Mouse (Mus musculus): Measurements from ENCODE around the gene Lrrc10b. TPM values are rescaled to one million over a fixed set of nuclear protein-coding genes. Genes with fewer than 3 reads are reported as not detected.

Gene Lrrc10b
- polyA plus RNA-seq, 1 experiment from 2014 or later, result 1.1 TPM

- 21% methylated on average over 4 of the region's 4 CpGs for WGBS
- ATAC-seq (replicated peaks), result no peak
Observed at GRCm38 (mm10) chr19:10464427-10464826, 7.2 kb upstream of the Lrrc10b start.

DNA sequence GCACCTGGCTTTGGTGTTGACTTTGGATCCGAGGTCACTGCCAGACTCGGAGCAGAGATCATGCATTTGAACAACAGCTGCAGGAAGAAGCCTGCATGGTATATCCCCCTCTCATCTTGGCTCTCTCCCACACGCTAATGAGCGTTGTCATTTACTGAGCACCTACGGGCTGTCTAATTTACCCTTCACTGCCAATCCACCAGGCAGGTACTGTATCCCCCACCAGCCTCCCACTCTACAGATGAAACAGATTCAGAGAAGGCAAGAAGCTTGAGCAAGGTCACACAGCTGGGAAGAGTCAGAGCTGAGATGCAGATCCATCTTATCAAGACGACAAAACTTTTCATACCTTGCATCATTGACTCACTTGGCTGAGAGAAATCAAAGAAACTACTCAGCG lies 4.3 kb upstream of the Lrrc10b start:
- 50% methylated on average over 7 of the region's 7 CpGs for WGBS
- Histone ChIP-seq H3K9ac (replicated peaks) (no peak overlapping the region), H3K4me3 (no peak overlapping the region), H3K9me3 (no peaks in the 10 kb centered on the region), H3K4me2 (replicated peaks) (no peak overlapping the region), H3K4me1 (peaks cover 18% of the 10 kb centered on the region), H3K36me3 (no peaks in the 10 kb centered on the region), H3K27ac (replicated peaks) (no peak overlapping the region), H3K27me3 (peaks cover 40% of the 10 kb centered on the region)
- ATAC-seq (replicated peaks), result no peak

More at GRCm38 (mm10) chr19:10464427-10464826, 7.2 kb upstream of the Lrrc10b start:
- no peaks in the 10 kb centered on the region for H3K4me1 ChIP-seq
- H3K27ac ChIP-seq (replicated peaks), result no peak overlapping the region
- no peaks in the 10 kb centered on the region for H3K9me3 ChIP-seq
- H3K4me3 ChIP-seq, result no peak overlapping the region
- H3K4me2 ChIP-seq (replicated peaks), result no peak overlapping the region
- H3K9ac ChIP-seq (replicated peaks), result no peak overlapping the region
- H3K27me3 ChIP-seq, result peaks cover 18% of the 10 kb centered on the region; the same call in 1 of the 2 replicates
- H3K36me3 ChIP-seq, result no peaks in the 10 kb centered on the region

DNA sequence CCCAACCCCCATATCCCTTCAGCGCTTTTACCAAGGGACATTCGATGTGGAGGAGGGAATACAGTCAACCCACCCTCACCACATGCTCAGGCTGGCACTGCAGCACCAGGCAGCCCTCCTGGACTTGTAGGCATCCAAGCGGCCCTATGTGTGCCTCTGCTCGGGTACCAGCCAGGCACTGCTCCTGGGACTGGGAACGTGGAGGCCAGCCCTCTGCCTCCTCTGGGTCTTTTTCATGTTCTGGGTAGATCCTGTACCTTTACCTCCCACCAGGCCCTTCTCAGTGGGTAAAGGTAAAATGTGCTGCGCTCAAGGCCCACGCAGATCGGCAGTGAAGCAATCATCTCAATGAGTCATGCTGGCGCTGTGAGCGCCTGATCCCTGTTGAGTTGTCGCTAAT lies 2.6 kb upstream of the Lrrc10b start:
- H3K36me3 ChIP-seq, result no peaks in the 10 kb centered on the region
- no peak for ATAC-seq (replicated peaks)
- no peak overlapping the region for H3K4me3 ChIP-seq
- no peak overlapping the region for H3K4me2 ChIP-seq (replicated peaks)
- WGBS, result 52% methylated on average over 11 of the region's 11 CpGs
- H3K9me3 ChIP-seq, result no peaks in the 10 kb centered on the region
- H3K9ac ChIP-seq (replicated peaks), result no peak overlapping the region
- H3K27ac ChIP-seq (replicated peaks), result no peak overlapping the region
- peaks cover 57% of the 10 kb centered on the region for H3K27me3 ChIP-seq
- peaks cover 24% of the 10 kb centered on the region for H3K4me1 ChIP-seq

DNA sequence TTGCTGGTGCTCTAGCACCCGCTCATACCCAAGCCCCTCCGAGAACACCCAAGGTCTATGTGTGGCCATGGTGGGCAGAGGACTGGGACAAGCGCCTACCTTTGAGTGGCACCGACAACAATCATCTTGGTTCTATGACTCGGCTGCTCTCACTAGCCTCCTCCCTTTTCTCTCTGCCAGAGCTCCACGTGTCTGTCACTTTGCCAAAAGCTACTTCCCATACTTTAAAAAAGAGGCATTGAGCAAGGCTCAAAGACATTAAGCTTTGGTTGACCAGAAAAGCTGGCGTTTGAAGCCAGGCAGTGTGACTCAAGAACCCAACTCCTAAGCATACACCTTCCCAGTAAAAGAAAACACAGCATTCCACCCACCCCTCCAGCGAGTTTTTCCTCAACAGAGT lies 823 bp upstream of the Lrrc10b start:
- ATAC-seq (replicated peaks), result peak; percentile 16
- H3K27ac ChIP-seq (replicated peaks), result no peak overlapping the region
- H3K4me3 ChIP-seq, result peak overlapping the region; percentile 52
- H3K9ac ChIP-seq (replicated peaks), result no peak overlapping the region
- no peaks in the 10 kb centered on the region for H3K36me3 ChIP-seq
- H3K9me3 ChIP-seq, result no peaks in the 10 kb centered on the region
- H3K27me3 ChIP-seq, result peaks cover 60% of the 10 kb centered on the region
- H3K4me2 ChIP-seq (replicated peaks), result peak overlapping the region; percentile 85
- H3K4me1 ChIP-seq, result peaks cover 24% of the 10 kb centered on the region
- 13% methylated on average over 8 of the region's 8 CpGs for WGBS

- peak; percentile 90 for ATAC-seq (replicated peaks)
- Histone ChIP-seq H3K4me1 (peaks cover 24% of the 10 kb centered on the region), H3K27ac (replicated peaks) (no peak overlapping the region), H3K4me3 (peak overlapping the region; percentile 52), H3K27me3 (peaks cover 60% of the 10 kb centered on the region), H3K36me3 (no peaks in the 10 kb centered on the region), H3K9me3 (no peaks in the 10 kb centered on the region), H3K4me2 (replicated peaks) (peak overlapping the region; percentile 85), H3K9ac (replicated peaks) (peak overlapping the region; percentile 41; the same call in 1 of the 2 replicates)
- under 1% methylated on average over 33 of the region's 34 CpGs for WGBS
Observed at GRCm38 (mm10) chr19:10457484-10457800, 169 bp upstream of the Lrrc10b start.

DNA sequence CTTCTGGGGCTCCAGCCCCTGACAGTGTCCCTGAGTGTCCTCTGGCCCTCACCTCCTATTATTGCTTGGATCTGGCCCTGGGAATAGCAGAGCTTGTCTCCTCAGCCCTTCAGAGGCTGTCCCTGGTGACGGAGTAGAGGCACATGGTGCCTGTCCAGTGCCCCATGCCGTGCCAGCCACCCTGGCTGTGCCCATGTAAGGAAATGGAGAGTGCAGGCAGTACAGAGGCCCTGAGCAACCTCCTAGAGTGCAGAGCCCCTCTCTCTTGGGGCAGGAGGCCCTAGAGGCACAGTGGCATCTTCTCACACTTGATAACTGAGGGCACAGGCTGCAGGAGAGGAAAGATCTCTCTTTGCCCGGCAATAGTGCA lies 1.9 kb downstream of the Lrrc10b start:
- Histone ChIP-seq H3K4me1 (peaks cover 24% of the 10 kb centered on the region), H3K36me3 (no peaks in the 10 kb centered on the region)

GRCm38 (mm10) chr19:10454718-10455436 lies 2.4 kb downstream of the Lrrc10b start:
- H3K27ac ChIP-seq (replicated peaks), result no peak overlapping the region
- H3K9me3 ChIP-seq, result no peaks in the 10 kb centered on the region
- no peak for ATAC-seq (replicated peaks)
- no peaks in the 10 kb centered on the region for H3K36me3 ChIP-seq
- H3K9ac ChIP-seq (replicated peaks), result no peak overlapping the region
- H3K4me3 ChIP-seq, result no peak overlapping the region
- peaks cover 24% of the 10 kb centered on the region for H3K4me1 ChIP-seq
- H3K27me3 ChIP-seq, result peaks cover 52% of the 10 kb centered on the region
- WGBS, result 79% methylated on average over 4 of the region's 4 CpGs
- no peak overlapping the region for H3K4me2 ChIP-seq (replicated peaks)

More for the DNA sequence above, 1.9 kb downstream of the Lrrc10b start:
- Histone ChIP-seq H3K9me3 (no peaks in the 10 kb centered on the region), H3K9ac (replicated peaks) (no peak overlapping the region), H3K27me3 (peaks cover 54% of the 10 kb centered on the region), H3K27ac (replicated peaks) (no peak overlapping the region), H3K4me2 (replicated peaks) (no peak overlapping the region), H3K4me3 (no peak overlapping the region)
- ATAC-seq (replicated peaks), result no peak
- whole genome bisulfite sequencing, result 71% methylated on average over 3 of the region's 3 CpGs

DNA sequence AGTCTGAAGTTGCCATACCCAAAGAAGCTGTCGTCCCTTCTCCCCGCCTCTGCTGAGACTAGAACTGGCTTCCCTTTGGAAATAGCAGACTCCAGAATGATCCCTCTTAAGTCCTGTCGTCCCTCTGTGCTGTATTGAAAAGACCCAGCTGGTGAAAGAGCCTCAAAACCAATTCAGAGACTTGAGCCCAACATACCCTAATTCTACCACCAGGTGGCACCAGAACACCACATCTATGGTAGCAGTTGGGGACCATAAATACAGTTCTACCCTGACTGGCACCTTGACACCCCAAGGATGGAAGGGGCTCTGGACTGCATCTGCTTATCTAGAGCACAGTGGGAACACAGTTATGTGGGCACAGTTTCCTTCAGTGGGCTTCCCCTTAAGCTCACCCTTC lies 7.6 kb downstream of the Lrrc10b start:
- H3K27ac ChIP-seq (replicated peaks), result no peak overlapping the region
- H3K9me3 ChIP-seq, result no peaks in the 10 kb centered on the region
- peaks cover 6% of the 10 kb centered on the region; the same call in 1 of the 2 replicates for H3K27me3 ChIP-seq
- H3K9ac ChIP-seq (replicated peaks), result no peak overlapping the region
- H3K4me3 ChIP-seq, result no peak overlapping the region
- H3K4me1 ChIP-seq, result no peaks in the 10 kb centered on the region
- peak; percentile 53 for ATAC-seq (replicated peaks)
- no peak overlapping the region for H3K4me2 ChIP-seq (replicated peaks)
- WGBS, result 7% methylated on average over 3 of the region's 3 CpGs
- H3K36me3 ChIP-seq, result peaks cover 9% of the 10 kb centered on the region

DNA sequence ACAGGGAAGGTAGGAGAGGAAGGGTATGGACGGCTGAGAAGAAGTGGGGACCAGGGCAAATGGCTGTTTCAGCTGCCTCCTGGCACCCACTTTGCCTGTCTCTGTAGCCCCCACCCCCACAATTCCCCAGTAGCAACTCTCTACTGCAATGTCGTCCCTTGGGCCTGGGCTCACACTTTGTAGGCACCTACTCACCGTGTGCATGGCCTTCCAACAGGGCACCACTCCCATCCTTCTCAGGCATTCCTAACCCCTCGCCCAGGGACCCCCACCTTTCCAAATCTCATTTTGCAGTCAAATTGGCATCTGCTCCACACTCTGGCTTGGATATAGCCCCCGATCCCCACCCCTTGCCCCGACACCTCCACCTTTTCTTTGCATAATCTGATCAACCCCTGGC lies 8.1 kb downstream of the Lrrc10b start:
- H3K27me3 ChIP-seq, result 0 out of 2 replicates have a peak, but pooled peaks cover under 1% of the 10 kb centered on the region
- no peak overlapping the region for H3K9ac ChIP-seq (replicated peaks)
- no peaks in the 10 kb centered on the region for H3K9me3 ChIP-seq
- H3K4me1 ChIP-seq, result no peaks in the 10 kb centered on the region
- H3K4me3 ChIP-seq, result no peak overlapping the region
- peak; percentile 46; the same call in 1 of the 2 replicates for ATAC-seq (replicated peaks)
- 75% methylated on average over 6 of the region's 6 CpGs for WGBS
- H3K27ac ChIP-seq (replicated peaks), result no peak overlapping the region
- H3K36me3 ChIP-seq, result peaks cover 13% of the 10 kb centered on the region
- no peak overlapping the region for H3K4me2 ChIP-seq (replicated peaks)

- Histone ChIP-seq H3K4me2 (replicated peaks) (no peak overlapping the region), H3K9ac (replicated peaks) (no peak overlapping the region), H3K27ac (replicated peaks) (no peak overlapping the region), H3K9me3 (no peaks in the 10 kb centered on the region), H3K4me1 (no peaks in the 10 kb centered on the region), H3K36me3 (peaks cover 13% of the 10 kb centered on the region), H3K4me3 (no peak overlapping the region), H3K27me3 (no peaks in the 10 kb centered on the region)
- WGBS, result 97% methylated on average over 7 of the region's 7 CpGs
- no peak for ATAC-seq (replicated peaks)
Observed at GRCm38 (mm10) chr19:10448275-10448674, 9.0 kb downstream of the Lrrc10b start.

DNA sequence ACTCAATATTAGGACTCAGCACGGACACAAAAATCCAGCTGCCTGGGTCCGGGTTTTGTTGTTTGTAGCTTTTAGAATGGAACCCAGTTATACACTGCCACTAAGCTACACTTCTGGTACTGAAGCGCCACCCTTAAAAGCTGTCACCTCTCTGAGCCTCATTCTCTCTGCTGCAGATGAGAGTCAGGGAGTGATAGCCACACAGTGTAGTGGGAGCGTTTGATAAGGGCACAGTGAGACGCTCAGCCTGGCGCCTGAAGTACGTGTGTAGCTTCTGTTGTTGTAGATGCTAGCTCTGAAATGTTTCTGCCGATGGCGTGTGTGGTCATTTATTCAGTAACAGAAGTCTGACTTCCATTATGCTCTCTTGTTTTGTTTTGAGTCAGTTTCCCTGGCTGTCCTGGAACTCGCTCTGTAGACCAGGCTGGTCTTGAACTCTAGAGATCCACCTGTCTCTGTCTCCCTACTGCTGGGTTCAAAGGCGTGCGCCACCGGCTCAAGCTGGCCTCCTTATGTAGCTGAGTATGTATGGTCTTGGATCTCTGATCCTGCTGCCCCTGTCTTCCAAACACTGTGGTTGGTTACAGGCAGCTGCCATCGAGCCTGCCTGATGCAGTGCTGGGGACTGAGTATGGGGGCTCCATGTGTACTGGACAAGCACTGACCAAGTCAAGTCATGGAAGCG lies 12.4 kb downstream of the Lrrc10b start:
- no peak overlapping the region for H3K27ac ChIP-seq (replicated peaks)
- no peaks in the 10 kb centered on the region for H3K9me3 ChIP-seq
- no peak overlapping the region for H3K9ac ChIP-seq (replicated peaks)
- WGBS, result 90% methylated on average over 15 of the region's 15 CpGs
- peaks cover 16% of the 10 kb centered on the region for H3K36me3 ChIP-seq
- H3K4me3 ChIP-seq, result no peak overlapping the region
- no peaks in the 10 kb centered on the region for H3K27me3 ChIP-seq
- no peaks in the 10 kb centered on the region for H3K4me1 ChIP-seq
- ATAC-seq (replicated peaks), result no peak
- no peak overlapping the region for H3K4me2 ChIP-seq (replicated peaks)

DNA sequence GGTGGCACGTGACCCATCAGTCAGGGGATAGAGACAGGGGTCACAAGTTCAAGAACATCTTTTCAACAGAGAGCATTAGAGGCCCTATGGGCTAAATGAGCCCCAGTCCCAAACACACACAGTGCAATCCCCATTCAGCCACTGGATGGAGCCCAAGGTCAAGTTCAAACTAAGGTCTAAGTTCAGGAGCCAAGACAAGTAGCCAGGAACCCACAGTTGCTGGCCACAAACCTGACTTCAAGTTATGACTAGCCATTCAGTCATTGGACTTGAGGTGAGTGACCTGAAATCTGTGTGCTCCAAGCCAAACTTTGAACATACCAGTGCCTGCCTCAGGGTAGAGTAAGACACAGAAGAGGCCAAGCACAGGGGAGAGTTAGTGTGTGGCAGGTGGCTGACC lies 19.8 kb downstream of the Lrrc10b start:
- no peak overlapping the region for H3K4me3 ChIP-seq
- peaks cover 10% of the 10 kb centered on the region; the same call in 1 of the 2 replicates for H3K4me1 ChIP-seq
- H3K9me3 ChIP-seq, result no peaks in the 10 kb centered on the region
- no peak overlapping the region for H3K4me2 ChIP-seq (replicated peaks)
- H3K36me3 ChIP-seq, result peaks cover 3% of the 10 kb centered on the region; the same call in 1 of the 2 replicates
- H3K27ac ChIP-seq (replicated peaks), result no peak overlapping the region
- ATAC-seq (replicated peaks), result no peak
- WGBS, result 52% methylated on average over 1 of the region's 1 CpGs
- no peak overlapping the region for H3K9ac ChIP-seq (replicated peaks)
- H3K27me3 ChIP-seq, result no peaks in the 10 kb centered on the region

Measured in forebrain, embryonic 15.5 days (tissue).